Mouse (Mus musculus): ENCODE data around the gene Aym1. TPM values are rescaled to one million over a fixed set of nuclear protein-coding genes. Genes with fewer than 3 reads are reported as not detected.
"Not testable (repeated sequence)": the region's sequence is repeated elsewhere in the genome, so short reads cannot be mapped to it uniquely, and the experiment has no call there.

The Aym1 gene
- total RNA-seq, 2 experiments from 2014 or later = not detected

DNA sequence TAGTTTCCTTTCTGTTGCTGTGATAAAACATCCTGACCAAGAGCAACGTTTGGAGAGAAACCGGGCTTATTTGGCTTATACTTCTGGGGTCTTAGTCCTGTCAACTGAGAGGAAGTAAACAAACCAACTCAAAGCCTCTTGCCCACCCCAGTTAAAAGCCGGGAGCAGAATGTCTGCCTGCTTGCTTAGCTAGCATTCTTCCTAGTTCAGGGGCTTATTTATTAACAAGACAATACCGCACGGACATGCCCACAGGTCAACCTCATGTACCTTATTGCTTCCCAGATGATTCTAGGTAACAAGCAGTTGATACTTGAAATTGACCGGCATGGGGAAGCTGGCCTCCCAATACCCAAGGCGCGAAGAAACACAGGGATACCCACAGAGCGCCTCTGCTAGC is 20.8 kb upstream of the Aym1 start:
- no peak overlapping the region for H3K27ac ChIP-seq
- H3K4me3 ChIP-seq = no peak overlapping the region
- no peak for DNase-seq
- TF ChIP-seq CTCF (IDR thresholded peaks at IDR 0.05) = no peak
- intact Hi-C loops (cut with DNase I) = no loop called here

GRCm38 (mm10) chr5:113344635-113345386 is 12.3 kb upstream of the Aym1 start:
- no peak for DNase-seq
- Histone ChIP-seq H3K4me3 (no peak overlapping the region), H3K27ac (no peak overlapping the region)
- intact Hi-C loops (cut with DNase I) = no loop called here
- TF ChIP-seq CTCF (IDR thresholded peaks at IDR 0.05) = no peak

GRCm38 (mm10) chr5:113345781-113346180 is 11.3 kb upstream of the Aym1 start:
- intact Hi-C loops (cut with DNase I) = no loop called here
- TF ChIP-seq CTCF (IDR thresholded peaks at IDR 0.05) = no peak
- no peak for DNase-seq
- no peak overlapping the region for H3K4me3 ChIP-seq
- H3K27ac ChIP-seq = no peak overlapping the region

DNA sequence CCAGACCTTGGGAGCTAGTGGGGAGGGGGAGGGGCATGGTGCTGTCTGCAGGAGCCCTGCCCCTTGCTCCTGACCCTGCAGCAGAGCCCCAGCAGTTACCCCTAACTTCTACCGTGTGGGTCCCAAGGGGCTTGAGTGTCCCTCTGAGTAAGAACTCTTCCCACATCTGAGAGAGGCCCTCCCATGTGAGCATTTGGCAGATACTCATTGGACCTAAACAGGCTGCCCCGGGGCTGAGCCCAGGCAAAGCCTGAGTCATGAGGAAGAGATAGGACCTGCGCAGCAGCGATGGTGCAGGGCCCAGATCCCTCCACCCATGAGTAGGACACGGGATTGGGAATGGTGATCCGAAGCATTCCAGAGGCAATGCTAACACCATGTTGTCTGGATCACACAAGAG is 10.4 kb upstream of the Aym1 start:
- H3K4me3 ChIP-seq; H3K27ac ChIP-seq; intact Hi-C loops (cut with DNase I); DNase-seq: not testable (repeated sequence)

DNA sequence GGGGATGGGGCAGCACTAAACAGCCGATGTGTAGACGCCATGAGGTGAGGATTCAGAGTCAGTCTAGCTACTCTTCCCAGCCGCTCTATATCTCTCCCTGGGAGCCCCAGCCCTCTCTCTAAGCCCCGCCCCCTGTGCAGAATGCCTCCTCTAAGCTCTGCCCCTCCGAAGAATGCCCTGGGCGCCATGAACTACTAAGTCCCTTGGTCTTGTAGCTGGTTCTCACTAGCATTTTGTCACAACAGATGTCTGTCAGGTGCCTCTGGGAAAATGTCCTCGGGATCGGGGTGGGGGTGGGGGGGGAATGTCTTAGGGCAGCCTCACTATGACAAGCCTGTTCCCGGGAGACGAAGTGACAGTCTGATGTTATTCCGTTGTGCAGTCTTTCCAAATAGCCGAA is 9.5 kb upstream of the Aym1 start:
- DNase-seq = no peak
- H3K27ac ChIP-seq = no peak overlapping the region
- no peak overlapping the region for H3K4me3 ChIP-seq
- intact Hi-C loops (cut with DNase I) = no loop called here
- TF ChIP-seq CTCF (IDR thresholded peaks at IDR 0.05) = no peak

GRCm38 (mm10) chr5:113348597-113348996 is 8.5 kb upstream of the Aym1 start:
- Histone ChIP-seq H3K4me3 (no peak overlapping the region), H3K27ac (no peak overlapping the region)
- DNase-seq = no peak
- intact Hi-C loops (cut with DNase I) = no loop called here
- TF ChIP-seq CTCF (IDR thresholded peaks at IDR 0.05) = peak; percentile 9; the same call in 1 of the 2 replicates

- intact Hi-C loops (cut with DNase I) = no loop called here
- no peak for DNase-seq
- Histone ChIP-seq H3K4me3 (no peak overlapping the region), H3K27ac (no peak overlapping the region)
- TF ChIP-seq CTCF (IDR thresholded peaks at IDR 0.05) = no peak
Measured at GRCm38 (mm10) chr5:113349226-113349625, 7.9 kb upstream of the Aym1 start.

DNA sequence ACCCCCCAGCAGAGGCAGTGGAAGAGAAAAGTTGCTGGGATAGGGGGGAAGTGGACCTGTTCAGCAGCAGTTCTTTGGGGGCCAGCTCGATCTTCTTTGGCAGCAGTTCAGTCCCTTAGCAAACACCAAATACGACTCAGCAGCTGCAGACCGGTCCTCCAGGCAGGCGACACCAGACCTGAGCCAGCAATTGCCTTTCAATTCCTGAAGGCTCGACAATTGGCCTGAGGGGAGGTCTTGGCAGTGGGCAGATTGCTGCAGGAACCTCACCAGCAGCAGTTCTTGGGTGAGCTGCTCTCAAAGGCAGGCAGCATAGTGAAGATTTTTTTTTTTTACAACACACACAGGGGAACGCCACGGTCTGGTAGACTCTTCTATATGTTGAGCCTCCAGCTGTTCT is 7.3 kb upstream of the Aym1 start:
- no peak for DNase-seq
- intact Hi-C loops (cut with DNase I) = no loop called here
- Histone ChIP-seq H3K4me3 (no peak overlapping the region), H3K27ac (no peak overlapping the region)
- TF ChIP-seq CTCF (IDR thresholded peaks at IDR 0.05) = no peak

GRCm38 (mm10) chr5:113351768-113352167 is 5.3 kb upstream of the Aym1 start:
- DNase-seq = no peak
- TF ChIP-seq CTCF (IDR thresholded peaks at IDR 0.05) = no peak
- intact Hi-C loops (cut with DNase I) = no loop called here
- Histone ChIP-seq H3K4me3 (no peak overlapping the region), H3K27ac (no peak overlapping the region)

DNA sequence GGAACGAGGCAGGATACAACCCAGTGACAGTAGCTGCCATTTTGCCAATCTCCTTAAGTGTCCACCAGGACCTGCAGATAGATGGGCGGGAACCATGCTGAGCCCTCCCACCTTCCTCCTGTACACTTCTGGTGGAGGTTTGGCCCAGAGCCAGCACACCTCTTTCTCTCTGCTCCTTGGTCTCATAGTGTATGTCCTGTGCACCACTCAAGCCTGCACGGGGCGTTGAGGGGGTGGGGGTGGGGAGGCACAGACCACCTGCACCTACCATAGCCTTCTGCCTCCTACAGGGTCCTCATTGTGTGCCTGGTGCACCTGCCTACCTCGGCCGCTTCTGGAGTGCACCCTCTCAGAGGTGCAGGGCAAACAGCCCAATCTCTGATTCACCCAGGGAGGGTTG is 4.5 kb upstream of the Aym1 start:
- no peak for TF ChIP-seq CTCF (IDR thresholded peaks at IDR 0.05)
- no peak for DNase-seq
- intact Hi-C loops (cut with DNase I) = no loop called here
- Histone ChIP-seq H3K4me3 (no peak overlapping the region), H3K27ac (no peak overlapping the region)

DNA sequence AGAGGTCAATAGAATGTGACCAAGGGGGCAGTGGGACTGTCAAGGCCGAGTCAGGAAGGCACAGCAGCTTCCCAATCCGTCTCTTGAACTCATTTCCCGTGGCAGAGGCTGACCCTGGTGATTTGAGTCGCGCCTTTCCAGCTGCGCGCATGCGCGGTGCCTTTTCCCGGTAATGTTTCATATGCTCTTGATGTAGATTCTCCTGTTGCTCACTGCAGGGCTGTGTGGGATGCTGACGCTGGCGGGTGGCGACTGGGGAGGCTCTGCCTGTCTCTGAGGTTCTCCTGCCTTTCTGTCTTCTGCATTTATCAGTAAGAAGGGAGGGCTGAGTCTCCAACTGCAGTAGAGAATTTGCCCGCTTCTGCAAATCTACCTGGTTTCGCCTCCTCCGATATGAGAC is 2.8 kb upstream of the Aym1 start:
- intact Hi-C loops (cut with DNase I) = no loop called here
- TF ChIP-seq CTCF (IDR thresholded peaks at IDR 0.05) = no peak
- Histone ChIP-seq H3K4me3 (no peak overlapping the region), H3K27ac (no peak overlapping the region)
- no peak for DNase-seq

DNA sequence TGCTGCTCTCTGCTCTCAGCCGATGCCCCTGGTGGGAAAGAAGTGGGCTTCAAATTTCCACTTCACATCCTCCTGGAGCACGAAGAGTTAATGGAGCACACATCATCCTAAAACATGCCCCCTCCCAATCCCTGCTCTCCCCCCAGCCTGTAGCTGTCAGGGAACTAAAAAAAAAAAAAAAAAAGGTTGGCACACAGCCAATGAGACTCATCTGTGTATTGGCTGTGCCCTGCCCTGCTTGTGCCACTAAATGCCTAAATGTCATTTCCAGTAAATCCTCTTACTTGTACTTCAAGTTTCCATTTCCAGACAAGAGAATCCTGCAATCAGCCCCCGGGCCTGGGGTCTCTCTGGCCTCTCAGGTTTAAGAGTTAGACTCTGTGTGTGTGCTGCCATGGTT is 562 bp downstream of the Aym1 start:
- no peak for TF ChIP-seq CTCF (IDR thresholded peaks at IDR 0.05)
- intact Hi-C loops (cut with DNase I) = no loop called here
- DNase-seq = no peak
- H3K4me3 ChIP-seq = no peak overlapping the region
- H3K27ac ChIP-seq = no peak overlapping the region

GRCm38 (mm10) chr5:113358833-113359232 is 1.7 kb downstream of the Aym1 start:
- Histone ChIP-seq H3K27ac (peak overlapping the region; percentile 28; the same call in 1 of the 2 replicates), H3K4me3 (0 out of 2 replicates have a peak overlapping the region, but pooled peaks have one; percentile 15)
- TF ChIP-seq CTCF (IDR thresholded peaks at IDR 0.05) = no peak
- intact Hi-C loops (cut with DNase I) = no loop called here
- DNase-seq = peak; percentile 36

DNA sequence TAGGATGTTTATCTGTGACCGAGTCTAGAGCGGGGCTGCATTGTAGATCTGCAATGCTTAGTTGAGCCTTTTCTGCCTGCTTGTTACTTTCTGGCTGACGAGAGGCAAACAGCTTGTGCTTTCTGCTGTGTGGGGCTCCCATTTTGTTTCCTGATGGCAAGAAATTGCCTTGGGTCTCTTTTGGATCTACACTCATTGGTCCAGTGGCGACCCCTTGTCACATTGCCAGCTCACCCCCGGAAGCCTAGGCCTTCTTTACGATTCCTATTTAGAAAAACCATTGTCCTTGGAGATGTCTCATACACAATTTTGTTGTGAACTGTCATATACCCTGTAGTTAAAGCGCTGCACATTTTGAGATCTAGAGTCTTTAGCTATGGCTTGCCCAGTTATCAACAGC is 4.2 kb downstream of the Aym1 start:
- no peak overlapping the region for H3K27ac ChIP-seq
- DNase-seq = no peak
- no peak for TF ChIP-seq CTCF (IDR thresholded peaks at IDR 0.05)
- no peak overlapping the region for H3K4me3 ChIP-seq
- intact Hi-C loops (cut with DNase I) = no loop called here
